Mouse (Mus musculus): ENCODE data around the gene Pdia5. TPM values are rescaled to one million over a fixed set of nuclear protein-coding genes. Genes with fewer than 3 reads are reported as not detected.

The Pdia5 gene
- polyA plus RNA-seq, 1 experiment from 2014 or later, result 42.2 TPM

DNA sequence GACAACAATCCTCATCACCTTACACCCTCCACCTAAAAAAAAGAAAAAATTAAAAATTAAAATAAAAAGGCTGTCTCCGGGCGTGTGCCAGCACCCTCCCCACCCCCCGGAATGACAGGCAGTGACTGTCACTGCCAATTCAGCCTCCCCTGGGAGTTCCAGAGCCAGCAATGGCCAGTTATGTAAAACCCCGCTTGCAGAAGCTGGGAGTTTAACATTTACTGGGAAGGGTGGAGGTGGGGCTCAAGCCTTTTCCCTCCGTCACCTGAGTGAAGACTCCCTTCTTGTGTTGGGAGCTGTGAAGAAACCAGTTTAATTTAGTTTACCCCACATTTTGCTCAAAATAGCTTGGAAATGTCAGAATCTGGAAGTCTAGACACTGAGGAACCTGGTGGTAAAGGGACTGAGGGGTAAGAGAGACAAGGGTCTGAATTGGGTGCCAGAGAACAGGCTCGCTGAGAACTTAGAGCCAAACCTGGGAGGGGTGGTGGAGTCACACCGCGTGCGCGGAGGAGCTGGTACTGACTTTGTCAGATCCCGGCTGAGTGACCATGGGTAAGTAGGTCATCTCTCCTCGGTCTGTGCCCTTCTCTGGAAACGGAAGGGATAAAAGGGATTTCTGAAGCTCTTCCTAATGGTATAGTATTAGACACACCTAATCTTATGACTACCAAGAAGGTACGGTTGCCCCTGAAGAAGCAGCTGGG lies 18.0 kb downstream of the Pdia5 start:
- H3K4me3 ChIP-seq (replicated peaks; ENCODE audit: low read depth, low read length), result no peak overlapping the region
- H3K4me1 ChIP-seq (replicated peaks; ENCODE audit: insufficient read depth, low read length), result no peaks in the 10 kb centered on the region
- H3K36me3 ChIP-seq (ENCODE audit: insufficient read depth, low read length), result no peaks in the 10 kb centered on the region
- no peak for TF ChIP-seq CTCF (IDR thresholded peaks at IDR 0.05; ENCODE audit: low read depth)
- no peaks in the 10 kb centered on the region for H3K9me3 ChIP-seq (replicated peaks; ENCODE audit: low read length)
- ATAC-seq (replicated peaks; ENCODE audit: low FRiP score, low read depth) (no peak), DNase-seq (ENCODE audit: low spot score) (no peak)
- 86% methylated on average over 14 of the region's 14 CpGs for WGBS
- no peak overlapping the region for H3K9ac ChIP-seq (ENCODE audit: low read depth, low read length)
- no peaks in the 10 kb centered on the region for H3K27me3 ChIP-seq (ENCODE audit: insufficient read depth, low read length)
- H3K27ac ChIP-seq, result no peak overlapping the region
- H3K4me2 ChIP-seq (ENCODE audit: low read length), result no peak overlapping the region

DNA sequence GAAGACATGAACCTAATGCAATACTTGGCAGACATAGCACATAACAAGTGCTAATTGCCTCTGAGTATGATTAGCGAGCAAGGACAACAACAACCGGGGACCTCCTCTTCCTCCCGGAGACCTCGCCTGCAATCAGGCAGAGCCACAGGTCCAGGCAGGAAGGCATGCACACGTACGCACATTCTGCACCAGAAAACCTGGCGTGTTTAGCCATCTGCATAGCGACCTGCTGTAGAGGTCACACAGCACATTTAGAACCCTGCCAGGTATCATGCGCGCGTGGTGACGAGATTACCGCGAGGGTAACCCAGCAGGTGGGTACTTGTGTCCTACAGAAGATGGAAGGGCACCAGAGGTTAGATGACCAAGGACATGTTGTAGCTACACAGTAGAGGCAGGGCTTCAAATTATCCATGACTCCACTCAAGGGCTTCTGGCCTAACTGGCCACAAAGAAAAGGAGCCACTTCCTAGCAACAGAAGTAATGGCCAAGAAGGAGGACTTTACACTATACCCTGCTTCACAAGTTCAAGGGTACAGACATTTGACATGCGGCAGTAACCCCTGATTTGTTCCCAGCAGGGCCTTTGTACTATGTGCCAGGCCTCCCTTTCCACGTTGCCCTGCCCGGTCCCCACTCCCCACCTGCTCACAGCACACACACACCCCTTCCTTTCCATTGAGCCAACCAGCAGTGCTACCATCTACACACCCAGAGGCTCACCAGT lies 18.7 kb downstream of the Pdia5 start:
- Histone ChIP-seq H3K9ac (ENCODE audit: low read depth, low read length) (no peak overlapping the region), H3K9me3 (replicated peaks; ENCODE audit: low read length) (no peaks in the 10 kb centered on the region), H3K27me3 (ENCODE audit: insufficient read depth, low read length) (no peaks in the 10 kb centered on the region), H3K4me3 (replicated peaks; ENCODE audit: low read depth, low read length) (no peak overlapping the region), H3K27ac (no peak overlapping the region), H3K4me1 (replicated peaks; ENCODE audit: insufficient read depth, low read length) (no peaks in the 10 kb centered on the region), H3K36me3 (ENCODE audit: insufficient read depth, low read length) (no peaks in the 10 kb centered on the region), H3K4me2 (ENCODE audit: low read length) (no peak overlapping the region)
- ATAC-seq (replicated peaks; ENCODE audit: low FRiP score, low read depth), result no peak
- whole genome bisulfite sequencing, result 84% methylated on average over 17 of the region's 17 CpGs
- no peak for DNase-seq (ENCODE audit: low spot score)
- TF ChIP-seq CTCF (IDR thresholded peaks at IDR 0.05; ENCODE audit: low read depth), result no peak

DNA sequence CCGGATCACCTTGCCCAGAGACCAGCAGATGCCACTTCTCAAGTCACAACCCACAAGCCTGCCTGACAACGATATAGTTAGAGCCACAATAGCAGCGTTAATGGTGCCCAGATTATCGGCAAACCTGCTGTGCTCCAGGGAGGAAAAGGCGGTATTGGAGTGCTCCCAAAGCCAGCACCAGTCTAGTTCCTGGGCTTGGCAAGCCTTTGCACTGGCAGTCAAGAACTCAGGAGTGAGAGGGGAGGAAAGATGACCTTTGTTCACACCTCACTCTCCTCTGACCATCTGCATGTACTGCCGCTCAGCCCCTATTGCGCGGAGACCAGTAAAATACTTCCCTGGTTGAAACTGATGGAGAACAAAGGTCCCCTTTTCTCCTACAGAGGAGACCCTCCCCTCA lies 19.7 kb downstream of the Pdia5 start:
- no peak for ATAC-seq (replicated peaks; ENCODE audit: low FRiP score, low read depth)
- Histone ChIP-seq H3K4me2 (ENCODE audit: low read length) (no peak overlapping the region), H3K9ac (ENCODE audit: low read depth, low read length) (no peak overlapping the region), H3K4me1 (replicated peaks; ENCODE audit: insufficient read depth, low read length) (no peaks in the 10 kb centered on the region), H3K4me3 (replicated peaks; ENCODE audit: low read depth, low read length) (no peak overlapping the region), H3K36me3 (ENCODE audit: insufficient read depth, low read length) (no peaks in the 10 kb centered on the region), H3K27ac (no peak overlapping the region), H3K27me3 (ENCODE audit: insufficient read depth, low read length) (no peaks in the 10 kb centered on the region), H3K9me3 (replicated peaks; ENCODE audit: low read length) (no peaks in the 10 kb centered on the region)
- DNase-seq (ENCODE audit: low spot score), result no peak
- WGBS, result 71% methylated on average over 8 of the region's 8 CpGs
- TF ChIP-seq CTCF (IDR thresholded peaks at IDR 0.05; ENCODE audit: low read depth), result no peak

DNA sequence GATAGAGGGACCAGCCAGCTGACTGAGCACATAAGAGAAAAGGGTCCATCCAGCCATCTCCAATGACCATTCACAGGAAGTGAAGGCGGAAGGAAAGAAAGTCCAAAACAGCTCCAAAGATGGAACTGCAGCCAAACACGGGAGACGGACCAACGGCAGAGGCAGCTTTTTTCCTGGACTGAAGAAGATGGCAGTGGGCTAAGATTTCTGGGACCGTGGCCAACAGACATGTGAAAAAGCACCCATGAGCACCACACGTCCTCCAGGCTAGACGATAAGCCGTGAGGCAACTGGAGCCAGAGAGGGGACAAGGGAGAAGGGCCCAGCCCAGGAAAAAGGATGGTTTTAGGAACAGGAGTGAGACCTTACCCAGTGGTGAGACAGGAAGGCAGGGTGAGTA lies 20.6 kb downstream of the Pdia5 start:
- H3K4me1 ChIP-seq (replicated peaks; ENCODE audit: insufficient read depth, low read length), result no peaks in the 10 kb centered on the region
- H3K9me3 ChIP-seq (replicated peaks; ENCODE audit: low read length), result no peaks in the 10 kb centered on the region
- no peak for ATAC-seq (replicated peaks; ENCODE audit: low FRiP score, low read depth)
- no peak overlapping the region for H3K4me2 ChIP-seq (ENCODE audit: low read length)
- H3K27ac ChIP-seq, result no peak overlapping the region
- DNase-seq (ENCODE audit: low spot score), result no peak
- WGBS, result 67% methylated on average over 8 of the region's 8 CpGs
- no peaks in the 10 kb centered on the region for H3K27me3 ChIP-seq (ENCODE audit: insufficient read depth, low read length)
- no peak overlapping the region for H3K4me3 ChIP-seq (replicated peaks; ENCODE audit: low read depth, low read length)
- no peak overlapping the region for H3K9ac ChIP-seq (ENCODE audit: low read depth, low read length)
- no peaks in the 10 kb centered on the region for H3K36me3 ChIP-seq (ENCODE audit: insufficient read depth, low read length)
- TF ChIP-seq CTCF (IDR thresholded peaks at IDR 0.05; ENCODE audit: low read depth), result no peak

DNA sequence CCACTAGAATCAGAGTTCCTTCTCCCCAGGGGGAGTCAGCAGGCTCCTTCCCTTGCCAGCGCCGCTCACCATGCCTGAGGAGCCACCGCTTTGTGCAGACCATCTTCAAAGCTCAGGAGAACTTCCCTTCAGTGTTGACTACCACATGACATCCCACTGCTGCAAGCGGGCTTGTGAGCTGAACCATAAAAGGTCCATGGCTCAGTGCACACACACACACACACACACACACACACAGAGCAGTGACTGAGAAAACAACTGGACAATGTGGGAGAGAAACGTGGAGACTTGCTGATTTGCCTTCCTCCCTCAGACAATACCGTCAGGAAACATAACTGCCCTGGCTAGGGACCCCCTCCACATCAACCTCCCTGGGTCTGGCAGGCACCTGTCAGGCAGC lies 21.7 kb downstream of the Pdia5 start:
- ATAC-seq (replicated peaks; ENCODE audit: low FRiP score, low read depth) (no peak), DNase-seq (ENCODE audit: low spot score) (no peak)
- no peak for TF ChIP-seq CTCF (IDR thresholded peaks at IDR 0.05; ENCODE audit: low read depth)
- Histone ChIP-seq H3K27ac (no peak overlapping the region), H3K36me3 (ENCODE audit: insufficient read depth, low read length) (peaks cover 6% of the 10 kb centered on the region; the same call in 1 of the 2 replicates), H3K27me3 (ENCODE audit: insufficient read depth, low read length) (no peaks in the 10 kb centered on the region), H3K9me3 (replicated peaks; ENCODE audit: low read length) (no peaks in the 10 kb centered on the region), H3K4me1 (replicated peaks; ENCODE audit: insufficient read depth, low read length) (no peaks in the 10 kb centered on the region), H3K9ac (ENCODE audit: low read depth, low read length) (no peak overlapping the region), H3K4me3 (replicated peaks; ENCODE audit: low read depth, low read length) (no peak overlapping the region), H3K4me2 (ENCODE audit: low read length) (no peak overlapping the region)
- WGBS, result 45% methylated on average over 6 of the region's 6 CpGs

DNA sequence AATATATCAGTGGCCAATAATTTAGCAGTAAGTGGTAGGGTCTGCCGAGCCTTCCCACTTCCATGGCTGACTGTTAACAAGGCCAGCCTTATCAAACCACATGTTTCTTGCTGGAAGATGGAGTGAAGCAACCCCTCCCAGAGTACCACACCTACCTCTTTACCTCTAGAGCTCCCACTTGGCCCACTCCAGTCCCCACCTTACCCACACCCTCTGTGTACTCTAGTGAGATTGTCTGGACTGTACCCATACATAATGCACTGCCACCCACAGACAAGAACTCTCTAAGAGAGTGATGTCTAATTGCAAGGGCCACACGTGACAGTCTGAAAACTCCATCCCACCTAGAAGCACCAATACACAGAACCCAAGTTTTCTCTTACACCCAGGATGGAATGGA lies 23.6 kb downstream of the Pdia5 start:
- no peak for TF ChIP-seq CTCF (IDR thresholded peaks at IDR 0.05; ENCODE audit: low read depth)
- peaks cover 6% of the 10 kb centered on the region; the same call in 1 of the 2 replicates for H3K36me3 ChIP-seq (ENCODE audit: insufficient read depth, low read length)
- H3K4me2 ChIP-seq (ENCODE audit: low read length), result no peak overlapping the region
- H3K4me1 ChIP-seq (replicated peaks; ENCODE audit: insufficient read depth, low read length), result no peaks in the 10 kb centered on the region
- no peak overlapping the region for H3K9ac ChIP-seq (ENCODE audit: low read depth, low read length)
- no peak for ATAC-seq (replicated peaks; ENCODE audit: low FRiP score, low read depth)
- H3K27me3 ChIP-seq (ENCODE audit: insufficient read depth, low read length), result no peaks in the 10 kb centered on the region
- H3K27ac ChIP-seq, result no peak overlapping the region
- H3K4me3 ChIP-seq (replicated peaks; ENCODE audit: low read depth, low read length), result no peak overlapping the region
- H3K9me3 ChIP-seq (replicated peaks; ENCODE audit: low read length), result no peaks in the 10 kb centered on the region
- no peak for DNase-seq (ENCODE audit: low spot score)
- WGBS, result 89% methylated on average over 2 of the region's 2 CpGs

Measured in kidney, postnatal 0 days (tissue).